Mouse (Mus musculus) T-cell, adult 2 months (primary cell): Measurements from ENCODE around the gene Thbs3.

Experiments used
- DNase-seq: peaks from one replicate; pipeline ENCODE4 v3.0.0; 2022; ENCODE audit warnings: low spot score

Gene Thbs3

GRCm38 (mm10) chr3:89227307-89228179 lies 12.6 kb downstream of the Thbs3 start:
- DNase-seq, result peak; percentile 84

GRCm38 (mm10) chr3:89228180-89228549 lies 13.2 kb downstream of the Thbs3 start:
- peak; percentile 78 for DNase-seq

DNA sequence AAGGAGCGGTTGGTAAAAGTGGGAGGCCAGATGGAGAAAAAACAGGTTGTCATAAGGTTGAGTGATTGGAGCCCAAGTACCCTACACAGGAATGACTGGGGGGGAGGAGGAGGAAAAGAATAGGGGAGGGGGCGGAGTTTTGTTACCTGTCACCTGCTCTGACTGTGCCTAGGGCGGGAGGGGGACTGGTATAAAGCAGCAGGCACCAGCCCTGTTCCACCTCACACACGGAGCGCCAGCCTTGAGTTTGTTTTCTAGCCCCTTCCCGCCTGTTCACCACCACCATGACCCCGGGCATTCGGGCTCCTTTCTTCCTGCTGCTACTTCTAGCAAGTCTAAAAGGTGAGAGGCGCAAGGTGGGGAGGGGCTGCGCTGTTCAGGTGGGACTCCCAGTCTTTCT lies 13.9 kb downstream of the Thbs3 start, which contains the start of gene Muc1:
Gene Muc1, plus strand, starts transcription at position 222 of the 400 bp plus-strand sequence.
- no peak for DNase-seq

DNA sequence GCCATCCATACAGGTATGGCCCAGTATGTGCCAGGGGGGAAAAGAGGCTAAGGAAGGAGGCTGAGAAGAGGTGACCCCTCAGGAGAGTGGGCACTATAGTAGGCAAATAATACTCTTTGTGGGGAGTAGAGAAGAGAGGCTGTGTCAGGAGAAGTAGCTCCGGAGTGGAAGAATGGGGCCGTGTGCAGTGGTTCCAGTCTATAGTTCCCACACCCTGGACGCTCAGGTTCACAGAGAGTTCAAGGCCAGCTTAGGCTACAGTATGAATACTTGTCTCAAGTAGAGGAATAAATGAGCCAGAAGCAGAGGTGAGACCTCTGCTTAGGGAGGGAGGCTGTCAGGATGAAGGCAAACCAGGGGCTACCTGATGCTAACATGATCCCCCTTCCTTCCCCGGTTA lies 14.3 kb downstream of the Thbs3 start:
- DNase-seq, result no peak

GRCm38 (mm10) chr3:89230561-89230960 lies 15.6 kb downstream of the Thbs3 start:
- no peak for DNase-seq

DNA sequence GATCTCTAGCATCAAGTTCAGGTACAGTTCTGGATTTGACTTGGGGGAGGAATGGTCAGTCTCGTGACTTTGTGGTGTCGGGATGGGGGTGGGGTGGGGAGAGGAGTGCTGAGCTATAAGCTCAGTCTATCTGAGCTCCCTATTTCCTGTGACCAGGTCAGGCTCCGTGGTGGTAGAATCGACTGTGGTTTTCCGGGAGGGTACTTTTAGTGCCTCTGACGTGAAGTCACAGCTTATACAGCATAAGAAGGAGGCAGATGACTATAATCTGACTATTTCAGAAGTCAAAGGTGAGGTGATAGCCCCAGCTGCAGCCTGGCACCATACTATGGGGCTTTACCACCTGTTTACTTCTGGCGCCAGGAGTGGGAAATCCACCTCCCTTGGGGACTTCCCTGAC lies 16.4 kb downstream of the Thbs3 start:
- DNase-seq, result no peak

DNA sequence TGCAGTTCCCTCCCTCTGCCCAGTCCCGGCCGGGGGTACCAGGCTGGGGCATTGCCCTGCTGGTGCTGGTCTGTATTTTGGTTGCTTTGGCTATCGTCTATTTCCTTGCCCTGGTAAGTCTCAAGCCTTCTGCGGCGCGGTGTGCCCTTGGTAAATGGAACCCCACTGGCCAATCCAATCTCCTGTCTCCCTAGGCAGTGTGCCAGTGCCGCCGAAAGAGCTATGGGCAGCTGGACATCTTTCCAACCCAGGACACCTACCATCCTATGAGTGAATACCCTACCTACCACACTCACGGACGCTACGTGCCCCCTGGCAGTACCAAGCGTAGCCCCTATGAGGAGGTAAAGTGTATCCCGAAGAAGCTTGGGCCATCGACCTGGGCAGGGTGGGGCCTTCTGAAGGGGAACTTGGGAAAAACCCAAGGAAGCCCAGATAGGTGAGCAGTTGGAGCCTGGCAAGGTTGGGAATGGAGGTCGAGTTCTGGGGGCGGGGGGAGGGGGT lies 16.8 kb downstream of the Thbs3 start:
- DNase-seq, result no peak

DNA sequence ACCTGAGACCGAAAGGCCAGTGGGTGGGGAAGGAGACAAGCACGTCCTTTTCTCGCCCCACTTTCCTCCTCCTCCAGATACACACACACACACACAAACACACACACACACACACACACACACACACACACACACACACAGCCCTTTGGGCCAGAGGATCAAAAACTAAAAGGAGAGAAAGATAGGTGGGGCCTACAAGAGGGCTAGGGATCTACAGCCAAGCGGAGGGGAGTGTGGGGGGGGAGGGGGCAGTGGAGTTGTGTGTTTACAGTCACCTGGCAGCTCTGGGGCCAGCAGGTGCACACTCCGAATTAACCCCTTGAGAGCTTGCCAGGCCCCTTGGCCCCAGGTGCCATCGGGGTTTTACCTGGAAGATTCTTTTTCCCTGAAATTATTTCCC lies 17.6 kb downstream of the Thbs3 start:
- no peak for DNase-seq

GRCm38 (mm10) chr3:89233562-89234110 lies 18.7 kb downstream of the Thbs3 start:
- DNase-seq, result no peak

- DNase-seq, result no peak
These were observed 21.5 kb downstream of the Thbs3 start for GRCm38 (mm10) chr3:89236516-89236915.

- DNase-seq, result no peak
These were observed 22.7 kb downstream of the Thbs3 start for GRCm38 (mm10) chr3:89237682-89238081.

- no peak for DNase-seq
These were observed 23.5 kb downstream of the Thbs3 start for GRCm38 (mm10) chr3:89238494-89238893.

DNA sequence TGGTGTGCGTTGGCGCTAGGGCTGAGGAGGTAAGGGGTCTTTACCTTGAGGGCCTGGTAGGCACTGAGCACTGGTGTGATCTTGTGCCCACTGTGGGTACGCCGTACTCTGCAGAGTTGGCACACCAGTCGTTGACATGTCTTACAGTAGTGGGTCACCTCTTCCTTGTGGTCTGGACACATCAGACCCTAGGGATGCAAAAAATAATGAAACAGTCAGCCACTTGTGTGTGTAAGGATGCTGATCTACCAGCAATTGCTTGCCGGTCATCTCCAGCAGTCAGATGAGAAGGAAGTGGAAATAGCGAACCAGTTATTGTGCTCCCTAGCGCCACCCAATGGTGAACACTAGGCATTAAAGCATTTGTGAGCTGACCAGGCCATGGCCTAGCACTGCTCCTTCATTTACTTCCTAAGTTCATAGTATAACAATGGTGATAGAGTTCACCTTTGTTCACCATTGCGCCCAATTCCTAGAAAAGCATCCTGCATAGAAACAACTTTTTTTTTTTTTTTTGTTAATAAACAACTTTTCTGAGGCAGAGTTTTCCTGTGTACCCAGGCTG lies 27.4 kb downstream of the Thbs3 start:
- no peak for DNase-seq

GRCm38 (mm10) chr3:89243609-89244008 lies 28.6 kb downstream of the Thbs3 start:
- DNase-seq, result peak; percentile 77

GRCm38 (mm10) chr3:89244158-89244981 lies 29.4 kb downstream of the Thbs3 start:
- DNase-seq, result peak; percentile 34

GRCm38 (mm10) chr3:89244982-89245687 lies 30.2 kb downstream of the Thbs3 start:
- no peak for DNase-seq

GRCm38 (mm10) chr3:89245688-89246171 lies 30.8 kb downstream of the Thbs3 start, which contains the start of gene Krtcap2:
Gene Krtcap2, plus strand, starts transcription at chr3:89245966.
- peak; percentile 31 for DNase-seq

DNA sequence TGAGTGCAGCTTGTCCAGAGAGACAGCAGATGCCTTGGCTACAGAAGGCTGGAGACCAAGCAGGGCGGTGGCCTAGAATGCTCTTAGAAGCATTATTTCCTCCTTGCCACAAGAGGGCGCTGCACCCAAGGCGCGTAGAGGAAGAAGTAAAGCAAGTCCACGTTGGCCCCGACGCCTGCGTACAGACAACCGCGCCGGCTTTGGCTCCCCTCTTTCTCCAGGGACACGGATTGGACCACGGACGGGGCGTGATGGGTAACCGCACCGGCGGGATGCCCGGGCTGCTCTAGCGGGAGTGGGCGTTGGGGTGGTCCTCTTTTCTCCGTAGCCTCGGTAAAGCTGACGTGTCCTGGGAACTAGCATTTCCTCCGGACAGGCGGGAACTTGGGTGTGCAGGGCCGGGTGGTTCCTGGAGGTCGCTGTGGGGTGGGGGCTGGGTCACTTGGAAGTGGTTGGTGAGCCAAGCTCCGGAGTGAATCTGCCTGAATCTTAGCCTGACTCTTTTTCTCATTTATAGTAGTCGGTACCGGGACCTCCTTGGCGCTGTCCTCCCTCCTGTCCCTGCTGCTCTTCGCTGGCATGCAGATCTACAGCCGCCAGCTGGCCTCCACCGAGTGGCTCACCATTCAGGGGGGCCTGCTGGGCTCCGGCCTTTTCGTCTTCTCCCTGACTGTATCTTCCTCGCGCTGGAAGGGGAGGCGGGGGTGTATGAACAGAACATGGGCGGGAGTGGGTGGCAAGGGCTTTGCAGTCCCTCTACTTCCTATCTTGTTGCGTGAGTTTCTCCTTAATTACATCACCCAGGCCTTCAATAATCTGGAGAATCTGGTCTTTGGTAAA lies 31.5 kb downstream of the Thbs3 start, which contains the start of gene Trim46:
Gene Trim46, minus strand, starts transcription at position 49 of the 840 bp plus-strand sequence.
- DNase-seq, result peak; percentile 86

GRCm38 (mm10) chr3:89247466-89247865 lies 32.5 kb downstream of the Thbs3 start:
- DNase-seq, result no peak

GRCm38 (mm10) chr3:89250435-89251040 lies 35.6 kb downstream of the Thbs3 start:
- peak; percentile 58 for DNase-seq
